Mouse (Mus musculus): ENCODE data around the gene Nkapd1.

- TF ChIP-seq CTCF (IDR thresholded peaks at IDR 0.05; ENCODE audit: extremely low read depth, insufficient read depth, insufficient read length, insufficient replicate concordance) (no peak), POLR2A (IDR thresholded peaks at IDR 0.05; ENCODE audit: low read depth, low read length) (no peak)
These were observed 41.7 kb upstream of the Nkapd1 start for GRCm38 (mm10) chr9:50658941-50659388.

All from spleen, adult 2 months (tissue).